Mouse (Mus musculus) thymus, adult 2 months (tissue): ENCODE measurements around the gene Ttc8. TPM values are rescaled to one million over a fixed set of nuclear protein-coding genes. Genes with fewer than 3 reads are reported as not detected.
"Not testable (repeated sequence)": the region's sequence is repeated elsewhere in the genome, so short reads cannot be mapped to it uniquely, and the experiment has no call there.

ENCODE experiments used
- DNase-seq: peaks from one replicate; pipeline ENCODE4 v3.0.0; 2021
- H3K27ac ChIP-seq: fragments of 200-500 bp; 2 replicates; pipeline ENCODE4 v1.5.1; 2012; ENCODE audit warnings: low read length, control low read depth; ENCODE audit not compliant: control insufficient read depth, insufficient read depth
- H3K27me3 ChIP-seq: fragments of 200-500 bp; 2 replicates; pipeline ENCODE4 v1.6.1; 2012; ENCODE audit warnings: mild to moderate bottlenecking, low read length, moderate library complexity, mixed read lengths; ENCODE audit not compliant: control insufficient read depth, insufficient read depth
- H3K36me3 ChIP-seq: fragments of 200-500 bp; 2 replicates; pipeline ENCODE4 v1.6.1; 2012; ENCODE audit warnings: mild to moderate bottlenecking, low read length, moderate library complexity; ENCODE audit not compliant: control insufficient read depth, insufficient read depth
- H3K4me1 ChIP-seq: fragments of 200-500 bp; replicated peaks from 2 replicates; pipeline ENCODE4 v1.6.1; 2012; ENCODE audit warnings: low read length; ENCODE audit not compliant: control insufficient read depth, insufficient read depth
- H3K4me3 ChIP-seq: fragments of 200-500 bp; 2 replicates; pipeline ENCODE4 v1.5.1; 2012; ENCODE audit warnings: mild to moderate bottlenecking, low read length, control low read depth, moderate library complexity; ENCODE audit not compliant: control insufficient read depth, insufficient read depth
- CTCF ChIP-seq: fragments of 200-500 bp; IDR thresholded peaks from 2 replicates; pipeline ENCODE4 v1.5.1; 2012; ENCODE audit warnings: mild to moderate bottlenecking, control low read depth, low read length, moderate library complexity, borderline replicate concordance; ENCODE audit not compliant: control insufficient read depth, poor library complexity, insufficient read depth; ENCODE audit errors: extremely low read depth
- POLR2A ChIP-seq: fragments of 200-500 bp; IDR thresholded peaks from 2 replicates; pipeline ENCODE4 v1.6.1; 2012; ENCODE audit warnings: mild to moderate bottlenecking, low read length, control low read depth, moderate library complexity; ENCODE audit not compliant: control insufficient read depth, poor library complexity, insufficient read depth; ENCODE audit errors: extremely low read depth
- WGBS: fragments of 180-500 bp; shearing (Covaris S2); methylation state at CpG from one replicate; pipeline ENCODE4 v1.1.7; 2018; 5-methylcytosine and 5-hydroxymethylcytosine counted together
- polyA plus RNA-seq: library from polyadenylated mRNA; depleted of rRNA; stranded (reverse); fragments of >200 nt; gene quantifications from 2 replicates; pipeline ENCODE4 v1.2.3, GENCODE M21; 2012

The Ttc8 gene
- polyA plus RNA-seq, 1 experiment, result 6.6 TPM

DNA sequence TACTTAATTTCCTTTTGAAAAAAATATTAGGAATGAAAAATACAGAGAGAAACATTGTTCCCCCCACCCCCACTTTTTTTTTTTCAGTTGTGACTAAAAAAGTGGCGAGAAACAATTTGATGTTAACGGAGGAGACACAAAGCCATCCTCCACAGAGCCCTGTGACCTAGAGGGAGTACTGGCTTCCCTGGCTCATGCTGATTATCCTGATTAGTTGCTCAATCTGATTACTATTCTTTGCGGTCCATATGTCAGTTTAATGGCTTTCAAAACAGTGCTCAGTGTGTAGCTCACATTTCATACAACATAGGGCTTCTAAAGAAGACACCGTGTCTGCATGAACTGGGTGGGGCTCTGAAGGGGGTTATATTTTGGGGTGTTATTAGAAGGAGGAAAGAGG is 12.1 kb downstream of the Ttc8 start:
- Histone ChIP-seq H3K27ac (no peak overlapping the region), H3K4me3 (no peak overlapping the region), H3K27me3 (no peaks in the 10 kb centered on the region), H3K4me1 (no peaks in the 10 kb centered on the region), H3K36me3 (no peaks in the 10 kb centered on the region)
- 97% methylated on average over 4 of the region's 4 CpGs for WGBS
- DNase-seq, result no peak
- no peak for TF ChIP-seq POLR2A
- no peak for TF ChIP-seq CTCF

DNA sequence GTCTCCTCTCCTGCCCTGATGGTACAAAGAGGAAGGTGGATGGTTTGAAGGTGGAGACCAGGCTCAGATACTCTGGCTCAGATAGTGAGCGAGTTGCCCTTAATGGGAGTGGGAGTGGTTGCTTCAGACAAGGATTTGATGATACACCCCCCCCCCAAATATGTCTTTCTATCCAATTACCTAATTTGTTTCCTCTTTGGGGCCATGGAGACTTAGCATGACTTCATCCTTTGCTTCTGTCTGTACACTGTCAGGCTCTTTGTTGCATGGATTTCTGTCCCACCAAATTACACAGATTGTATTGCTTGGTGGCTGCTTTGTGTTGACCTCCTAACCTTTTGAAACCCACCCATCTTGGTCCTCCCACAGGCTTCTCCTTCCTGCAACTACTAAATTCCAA is 12.5 kb downstream of the Ttc8 start:
- H3K4me3 ChIP-seq, result no peak overlapping the region
- no peak for DNase-seq
- no peaks in the 10 kb centered on the region for H3K27me3 ChIP-seq
- 100% methylated on average over 1 of the region's 1 CpGs for WGBS
- H3K27ac ChIP-seq, result no peak overlapping the region
- H3K4me1 ChIP-seq, result no peaks in the 10 kb centered on the region
- TF ChIP-seq POLR2A, result no peak
- no peak for TF ChIP-seq CTCF
- no peaks in the 10 kb centered on the region for H3K36me3 ChIP-seq

DNA sequence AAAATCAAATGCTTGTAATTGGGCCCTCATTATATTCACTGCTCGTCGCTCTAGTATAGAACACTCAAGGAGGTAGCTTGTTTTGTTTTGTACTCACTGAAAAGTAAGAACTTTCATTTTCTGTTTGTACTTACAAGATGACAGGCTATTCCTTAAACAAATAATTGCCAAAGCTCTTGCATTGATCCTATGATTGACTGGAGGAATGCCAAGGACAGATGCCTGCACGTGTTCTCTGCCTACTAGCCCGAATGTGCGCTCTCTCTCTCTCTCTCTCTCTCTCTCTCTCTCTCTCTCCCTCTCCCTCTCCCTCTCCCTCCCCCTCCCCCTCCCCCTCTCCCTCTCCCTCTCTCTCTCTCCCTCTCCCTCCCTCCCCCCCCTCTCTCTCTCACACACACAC is 30.9 kb downstream of the Ttc8 start:
- not testable (repeated sequence) for H3K36me3 ChIP-seq, H3K27me3 ChIP-seq, DNase-seq, H3K4me1 ChIP-seq, H3K27ac ChIP-seq, H3K4me3 ChIP-seq
- 93% methylated on average over 5 of the region's 5 CpGs for WGBS

DNA sequence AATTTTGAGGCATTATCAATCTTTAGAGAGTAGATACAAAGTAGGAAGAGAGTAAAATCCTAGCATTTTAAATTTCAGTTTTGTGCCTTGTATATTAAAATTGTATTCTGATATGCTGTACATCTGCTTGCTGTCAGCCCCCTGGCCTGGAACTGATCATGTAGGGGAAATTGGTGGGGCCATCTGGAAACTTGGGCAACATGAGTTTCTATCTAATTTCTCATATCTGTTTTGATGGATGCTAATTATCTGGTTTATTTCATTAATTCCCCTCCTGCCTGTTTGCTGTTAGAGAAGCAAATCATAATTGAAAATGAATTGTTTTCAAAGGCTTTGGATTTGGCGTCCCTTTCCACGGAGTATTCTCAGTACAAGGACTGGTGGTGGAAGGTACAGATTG is 36.6 kb downstream of the Ttc8 start:
- H3K4me1 ChIP-seq, result no peaks in the 10 kb centered on the region
- over 99% methylated on average over 2 of the region's 2 CpGs for WGBS
- TF ChIP-seq CTCF, result no peak
- no peak for TF ChIP-seq POLR2A
- no peak for DNase-seq
- H3K27me3 ChIP-seq, result no peaks in the 10 kb centered on the region
- no peaks in the 10 kb centered on the region for H3K36me3 ChIP-seq
- no peak overlapping the region for H3K4me3 ChIP-seq
- H3K27ac ChIP-seq, result no peak overlapping the region

DNA sequence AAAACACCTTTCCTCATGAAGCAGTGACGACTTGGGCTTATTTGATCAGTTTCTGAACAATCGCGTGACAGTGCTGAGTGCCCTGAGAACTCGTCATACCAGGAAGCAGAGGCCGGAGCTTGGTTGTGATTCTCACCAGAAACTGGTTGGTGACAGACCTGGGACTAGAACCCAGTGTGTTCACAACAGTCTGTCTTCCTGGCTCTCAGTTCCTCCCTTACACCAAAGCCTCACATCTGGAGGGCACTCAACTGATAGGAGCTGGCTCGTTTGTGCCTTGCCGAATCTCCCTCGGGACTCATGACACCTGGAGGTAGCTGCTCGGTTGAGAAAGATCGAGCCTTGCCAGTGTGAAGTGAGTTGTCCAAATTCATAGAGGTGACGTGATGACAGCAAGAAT is 37.1 kb downstream of the Ttc8 start:
- Histone ChIP-seq H3K27me3 (no peaks in the 10 kb centered on the region), H3K36me3 (no peaks in the 10 kb centered on the region), H3K4me1 (no peaks in the 10 kb centered on the region), H3K4me3 (no peak overlapping the region), H3K27ac (no peak overlapping the region)
- 97% methylated on average over 11 of the region's 11 CpGs for WGBS
- TF ChIP-seq CTCF (no peak), POLR2A (no peak)
- no peak for DNase-seq

DNA sequence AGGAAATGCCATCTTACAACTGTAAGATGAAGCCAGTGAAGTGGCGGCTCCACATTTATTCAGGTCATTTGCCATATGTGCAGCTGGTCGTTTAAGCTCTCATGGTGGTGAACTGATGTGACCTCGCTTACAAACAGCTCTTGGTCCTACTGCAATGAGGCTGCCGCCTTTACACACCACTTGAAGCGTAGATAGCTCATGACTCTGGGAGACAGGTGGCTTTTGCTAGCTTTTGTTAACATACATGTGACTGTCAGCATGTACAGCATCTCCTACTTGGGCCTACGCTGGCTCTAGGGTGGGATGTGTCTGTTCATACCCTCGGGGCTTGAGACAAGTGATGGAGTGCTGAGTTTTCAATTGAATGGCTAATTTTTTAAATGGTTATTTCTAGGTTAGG is 40.6 kb downstream of the Ttc8 start:
- no peak for DNase-seq
- WGBS, result 95% methylated on average over 7 of the region's 7 CpGs
- H3K36me3 ChIP-seq, result no peaks in the 10 kb centered on the region
- H3K27me3 ChIP-seq, result no peaks in the 10 kb centered on the region
- no peak overlapping the region for H3K27ac ChIP-seq
- no peaks in the 10 kb centered on the region for H3K4me1 ChIP-seq
- TF ChIP-seq POLR2A (no peak), CTCF (no peak)
- H3K4me3 ChIP-seq, result no peak overlapping the region

DNA sequence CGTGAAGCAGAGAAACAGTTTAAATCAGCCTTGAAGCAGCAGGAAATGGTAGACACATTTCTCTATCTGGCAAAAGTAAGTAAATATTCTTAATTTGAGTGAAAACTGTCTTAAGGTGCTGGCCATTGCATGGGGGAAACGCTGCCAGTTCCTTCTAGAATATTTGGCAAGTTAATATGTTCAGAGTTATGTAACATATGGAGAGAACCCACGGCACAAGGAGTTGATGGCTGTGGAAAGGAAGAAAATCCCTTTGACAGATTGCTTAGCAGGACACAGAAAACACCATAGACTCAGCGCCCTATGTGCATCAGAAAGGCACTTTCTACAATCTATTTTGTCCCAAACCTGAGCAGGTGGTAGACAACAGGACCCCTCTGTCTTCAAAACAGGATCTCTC is 41.0 kb downstream of the Ttc8 start:
- H3K36me3 ChIP-seq, result no peaks in the 10 kb centered on the region
- no peaks in the 10 kb centered on the region for H3K27me3 ChIP-seq
- no peak for TF ChIP-seq CTCF
- no peak for TF ChIP-seq POLR2A
- no peak for DNase-seq
- 93% methylated on average over 4 of the region's 4 CpGs for WGBS
- H3K4me1 ChIP-seq, result no peaks in the 10 kb centered on the region
- no peak overlapping the region for H3K27ac ChIP-seq
- H3K4me3 ChIP-seq, result no peak overlapping the region
